Mouse (Mus musculus) forebrain, embryonic 13.5 days (tissue): ENCODE data around the gene Ugt1a10. TPM values are rescaled to one million over a fixed set of nuclear protein-coding genes. Genes with fewer than 3 reads are reported as not detected.

Experiments
- ATAC-seq: fragments of 200-750 bp; cut with Nextera tagmentation; 2 replicates; pipeline ENCODE4 v1.8.0; 2017
- H3K27ac ChIP-seq: fragments of 300-500 bp; sonication (generic); 2 replicates; pipeline ENCODE4 v1.5.1; 2015; ENCODE audit warnings: inconsistent platforms, mild to moderate bottlenecking, moderate library complexity
- H3K27me3 ChIP-seq: fragments of 300-500 bp; sonication (generic); 2 replicates; pipeline ENCODE4 v1.6.1; 2015; ENCODE audit warnings: mild to moderate bottlenecking, inconsistent platforms
- H3K36me3 ChIP-seq: fragments of 300-500 bp; sonication (generic); 2 replicates; pipeline ENCODE4 v1.6.1; 2015; ENCODE audit warnings: mild to moderate bottlenecking, inconsistent platforms; ENCODE audit not compliant: poor library complexity, severe bottlenecking
- H3K4me1 ChIP-seq: fragments of 300-500 bp; sonication (generic); 2 replicates; pipeline ENCODE4 v1.6.1; 2015; ENCODE audit warnings: inconsistent platforms
- H3K4me2 ChIP-seq: fragments of 300-500 bp; sonication (generic); 2 replicates; pipeline ENCODE4 v1.6.1; 2015; ENCODE audit warnings: inconsistent platforms, mild to moderate bottlenecking, moderate library complexity
- H3K4me3 ChIP-seq: fragments of 300-500 bp; sonication (generic); 2 replicates; pipeline ENCODE4 v1.5.1; 2015; ENCODE audit warnings: mild to moderate bottlenecking, inconsistent platforms
- H3K9ac ChIP-seq: fragments of 300-500 bp; sonication (generic); 2 replicates; pipeline ENCODE4 v1.6.1; 2015; ENCODE audit warnings: mild to moderate bottlenecking, inconsistent platforms
- H3K9me3 ChIP-seq: fragments of 300-500 bp; sonication (generic); replicated peaks from 2 replicates; pipeline ENCODE4 v1.6.1; 2016; ENCODE audit warnings: inconsistent platforms
- WGBS: fragments of 180-500 bp; shearing (Covaris S2); methylation state at CpG from one replicate; pipeline ENCODE4 v1.1.7; 2015; 5-methylcytosine and 5-hydroxymethylcytosine counted together
- polyA plus RNA-seq: library from polyadenylated mRNA; unstranded; fragments of >200 nt; fragmentation: Nextera tagmentation; extraction: Ambion mirVana; gene quantifications from 2 replicates; pipeline ENCODE4 v1.2.1, GENCODE M21; 2015

Gene Ugt1a10
- polyA plus RNA-seq, 1 experiment from 2014 or later, result not detected

DNA sequence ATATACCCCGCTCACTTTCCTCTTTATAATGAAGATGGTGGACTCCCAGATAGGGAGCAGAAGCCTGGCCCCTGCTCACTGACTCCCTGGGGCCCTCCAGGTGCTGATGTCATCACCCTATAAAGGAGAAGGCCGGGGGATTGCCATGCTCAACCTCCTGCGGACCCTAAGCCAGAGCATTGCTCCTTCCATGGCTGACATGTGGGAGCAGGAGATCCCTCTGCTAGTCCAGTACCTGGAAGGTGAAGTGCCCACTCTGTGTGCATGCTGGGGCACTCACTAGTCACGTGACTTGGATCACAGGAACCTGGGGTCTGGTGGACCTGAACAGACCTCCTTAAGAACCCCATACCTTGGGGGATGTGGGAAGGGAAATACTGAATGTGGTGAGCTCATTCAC is 185.4 kb downstream of the Ugt1a10 start:
- H3K4me3 ChIP-seq, result no peak overlapping the region
- WGBS, result 71% methylated on average over 4 of the region's 4 CpGs
- H3K27me3 ChIP-seq, result no peaks in the 10 kb centered on the region
- ATAC-seq, result no peak
- no peak overlapping the region for H3K4me2 ChIP-seq
- H3K9me3 ChIP-seq, result peaks cover 95% of the 10 kb centered on the region
- no peak overlapping the region for H3K27ac ChIP-seq
- no peak overlapping the region for H3K9ac ChIP-seq
- H3K4me1 ChIP-seq, result no peaks in the 10 kb centered on the region
- H3K36me3 ChIP-seq, result no peaks in the 10 kb centered on the region

GRCm38 (mm10) chr1:88243861-88244260 is 188.7 kb downstream of the Ugt1a10 start:
- Histone ChIP-seq H3K27ac (no peak overlapping the region), H3K27me3 (no peaks in the 10 kb centered on the region), H3K36me3 (no peaks in the 10 kb centered on the region), H3K4me3 (no peak overlapping the region), H3K9ac (no peak overlapping the region), H3K4me2 (no peak overlapping the region), H3K9me3 (peaks cover 98% of the 10 kb centered on the region), H3K4me1 (no peaks in the 10 kb centered on the region)
- WGBS, result 65% methylated on average over 5 of the region's 5 CpGs
- no peak for ATAC-seq

DNA sequence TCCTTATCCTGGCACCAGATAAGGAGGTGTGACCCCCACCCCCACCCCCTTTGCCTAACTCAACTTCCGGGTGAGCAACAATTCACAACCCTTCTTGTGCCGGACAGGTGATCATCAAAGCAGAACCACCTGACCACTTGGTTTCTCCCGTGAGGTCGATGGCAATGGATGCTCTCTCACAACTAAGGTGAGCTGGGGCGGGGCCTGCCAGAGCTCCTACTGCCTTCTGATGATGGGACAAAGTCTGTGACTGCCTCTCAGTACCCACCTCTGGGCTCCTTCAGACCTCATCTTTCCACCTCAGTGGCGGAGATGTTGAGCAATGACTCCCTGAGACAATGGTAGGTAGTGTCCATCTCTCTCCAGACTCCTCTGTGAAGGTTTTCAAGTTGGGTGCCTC is 190.7 kb downstream of the Ugt1a10 start:
- 76% methylated on average over 6 of the region's 6 CpGs for WGBS
- no peak for ATAC-seq

DNA sequence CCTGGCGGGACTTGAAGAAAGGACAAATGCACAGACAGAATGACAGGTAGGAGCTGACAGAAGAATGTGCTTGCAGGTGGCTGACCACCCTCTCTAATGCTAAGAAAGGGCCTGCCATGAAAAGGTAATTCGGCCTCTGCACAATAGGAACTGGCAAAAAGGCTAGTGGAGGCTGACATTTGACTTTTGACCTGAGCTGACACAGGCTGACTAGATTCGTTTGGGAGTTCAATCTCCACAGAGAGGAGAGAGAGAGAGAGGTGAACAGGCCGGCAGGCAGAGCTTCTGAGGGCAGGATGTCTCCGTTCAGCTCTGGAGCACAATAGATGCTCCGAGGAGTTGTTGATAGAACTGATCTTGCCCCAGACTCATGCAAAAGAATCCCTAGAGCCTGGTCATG is 191.2 kb downstream of the Ugt1a10 start:
- H3K4me2 ChIP-seq, result no peak overlapping the region
- no peak overlapping the region for H3K27ac ChIP-seq
- no peak overlapping the region for H3K9ac ChIP-seq
- WGBS, result 46% methylated on average over 6 of the region's 6 CpGs
- no peaks in the 10 kb centered on the region for H3K4me1 ChIP-seq
- H3K4me3 ChIP-seq, result no peak overlapping the region
- no peak for ATAC-seq
- H3K36me3 ChIP-seq, result no peaks in the 10 kb centered on the region
- H3K9me3 ChIP-seq, result peaks cover 98% of the 10 kb centered on the region
- H3K27me3 ChIP-seq, result no peaks in the 10 kb centered on the region

More for the DNA sequence above, 190.7 kb downstream of the Ugt1a10 start:
- Histone ChIP-seq H3K4me1 (no peaks in the 10 kb centered on the region), H3K27ac (no peak overlapping the region), H3K4me3 (no peak overlapping the region), H3K9ac (no peak overlapping the region), H3K4me2 (no peak overlapping the region), H3K36me3 (no peaks in the 10 kb centered on the region), H3K9me3 (peaks cover 98% of the 10 kb centered on the region), H3K27me3 (no peaks in the 10 kb centered on the region)

- no peaks in the 10 kb centered on the region for H3K36me3 ChIP-seq
- ATAC-seq, result no peak
- WGBS, result 43% methylated on average over 2 of the region's 2 CpGs
These were observed 192.5 kb downstream of the Ugt1a10 start for GRCm38 (mm10) chr1:88247660-88248059.

GRCm38 (mm10) chr1:88248658-88249057 is 193.5 kb downstream of the Ugt1a10 start:
- H3K36me3 ChIP-seq, result no peaks in the 10 kb centered on the region
- H3K9ac ChIP-seq, result no peak overlapping the region
- 67% methylated on average over 4 of the region's 4 CpGs for WGBS
- no peak overlapping the region for H3K27ac ChIP-seq
- peaks cover 97% of the 10 kb centered on the region for H3K9me3 ChIP-seq
- no peaks in the 10 kb centered on the region for H3K4me1 ChIP-seq
- H3K4me2 ChIP-seq, result no peak overlapping the region
- no peaks in the 10 kb centered on the region for H3K27me3 ChIP-seq
- ATAC-seq, result no peak
- H3K4me3 ChIP-seq, result no peak overlapping the region

More at GRCm38 (mm10) chr1:88247660-88248059, 192.5 kb downstream of the Ugt1a10 start:
- no peak overlapping the region for H3K4me3 ChIP-seq
- no peak overlapping the region for H3K9ac ChIP-seq
- H3K27ac ChIP-seq, result no peak overlapping the region
- H3K27me3 ChIP-seq, result no peaks in the 10 kb centered on the region
- peaks cover 96% of the 10 kb centered on the region for H3K9me3 ChIP-seq
- H3K4me2 ChIP-seq, result no peak overlapping the region
- no peaks in the 10 kb centered on the region for H3K4me1 ChIP-seq

DNA sequence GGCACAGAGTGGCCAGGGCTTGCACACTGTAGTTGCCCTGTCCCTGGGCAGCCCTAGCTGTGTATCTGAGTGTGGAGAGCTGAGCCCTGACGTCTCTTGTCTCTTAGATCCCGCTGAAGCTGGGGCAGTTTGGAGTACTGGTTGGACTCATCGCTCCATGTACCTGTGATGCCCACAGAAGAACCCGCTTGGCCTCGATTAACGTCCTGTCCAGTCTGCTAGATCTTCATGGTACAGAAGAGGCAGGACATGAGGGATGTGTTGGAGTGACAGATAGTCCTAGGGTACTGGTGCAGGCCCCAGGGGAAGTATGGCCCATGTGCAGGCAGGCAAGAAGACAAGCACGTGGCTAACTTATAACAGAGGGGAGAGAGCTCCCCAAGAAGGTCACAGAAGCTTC is 194.4 kb downstream of the Ugt1a10 start:
- Histone ChIP-seq H3K4me1 (no peaks in the 10 kb centered on the region), H3K9me3 (peaks cover 97% of the 10 kb centered on the region), H3K27me3 (no peaks in the 10 kb centered on the region), H3K4me2 (no peak overlapping the region), H3K4me3 (no peak overlapping the region), H3K36me3 (no peaks in the 10 kb centered on the region), H3K9ac (no peak overlapping the region), H3K27ac (no peak overlapping the region)
- ATAC-seq, result no peak
- 81% methylated on average over 7 of the region's 7 CpGs for WGBS

- no peak overlapping the region for H3K4me3 ChIP-seq
- peaks cover 97% of the 10 kb centered on the region for H3K9me3 ChIP-seq
- H3K4me1 ChIP-seq, result no peaks in the 10 kb centered on the region
- WGBS, result 80% methylated on average over 5 of the region's 5 CpGs
- H3K36me3 ChIP-seq, result no peaks in the 10 kb centered on the region
- no peak overlapping the region for H3K9ac ChIP-seq
- H3K27ac ChIP-seq, result no peak overlapping the region
- no peak for ATAC-seq
- no peaks in the 10 kb centered on the region for H3K27me3 ChIP-seq
- no peak overlapping the region for H3K4me2 ChIP-seq
These were observed 194.8 kb downstream of the Ugt1a10 start for GRCm38 (mm10) chr1:88250023-88250422.

DNA sequence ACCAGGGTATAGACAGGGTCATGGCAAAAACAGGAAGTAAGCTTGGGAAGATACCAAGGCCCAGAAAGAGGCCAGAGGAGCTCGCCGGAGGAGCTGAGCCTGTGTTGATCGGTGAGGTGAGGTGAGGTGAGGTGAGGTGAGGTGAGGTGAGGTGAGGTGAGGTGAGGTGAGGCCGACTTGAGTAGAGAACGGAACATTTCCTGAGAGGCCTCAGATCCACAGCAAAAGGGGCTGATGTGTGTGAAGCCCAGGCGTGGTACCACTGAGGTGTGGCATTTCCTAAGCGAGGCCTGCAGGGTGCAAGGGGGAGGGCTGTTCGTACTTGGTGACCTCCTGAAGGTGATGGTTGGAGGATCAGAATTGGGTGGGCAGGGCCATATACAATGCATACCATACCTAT is 197.9 kb downstream of the Ugt1a10 start:
- H3K4me1 ChIP-seq, result no peaks in the 10 kb centered on the region
- H3K9me3 ChIP-seq, result peaks cover 97% of the 10 kb centered on the region
- no peak overlapping the region for H3K27ac ChIP-seq
- ATAC-seq, result no peak
- no peak overlapping the region for H3K4me3 ChIP-seq
- H3K9ac ChIP-seq, result no peak overlapping the region
- H3K4me2 ChIP-seq, result no peak overlapping the region
- H3K27me3 ChIP-seq, result no peaks in the 10 kb centered on the region
- no peaks in the 10 kb centered on the region for H3K36me3 ChIP-seq
- 76% methylated on average over 8 of the region's 8 CpGs for WGBS

- H3K4me1 ChIP-seq, result no peaks in the 10 kb centered on the region
- no peaks in the 10 kb centered on the region for H3K36me3 ChIP-seq
- no peak overlapping the region for H3K4me3 ChIP-seq
- 69% methylated on average over 6 of the region's 6 CpGs for WGBS
- H3K9me3 ChIP-seq, result peaks cover 97% of the 10 kb centered on the region
- no peaks in the 10 kb centered on the region for H3K27me3 ChIP-seq
- no peak overlapping the region for H3K4me2 ChIP-seq
- ATAC-seq, result no peak
- no peak overlapping the region for H3K9ac ChIP-seq
- no peak overlapping the region for H3K27ac ChIP-seq
These were observed 198.4 kb downstream of the Ugt1a10 start for GRCm38 (mm10) chr1:88253540-88253939.

DNA sequence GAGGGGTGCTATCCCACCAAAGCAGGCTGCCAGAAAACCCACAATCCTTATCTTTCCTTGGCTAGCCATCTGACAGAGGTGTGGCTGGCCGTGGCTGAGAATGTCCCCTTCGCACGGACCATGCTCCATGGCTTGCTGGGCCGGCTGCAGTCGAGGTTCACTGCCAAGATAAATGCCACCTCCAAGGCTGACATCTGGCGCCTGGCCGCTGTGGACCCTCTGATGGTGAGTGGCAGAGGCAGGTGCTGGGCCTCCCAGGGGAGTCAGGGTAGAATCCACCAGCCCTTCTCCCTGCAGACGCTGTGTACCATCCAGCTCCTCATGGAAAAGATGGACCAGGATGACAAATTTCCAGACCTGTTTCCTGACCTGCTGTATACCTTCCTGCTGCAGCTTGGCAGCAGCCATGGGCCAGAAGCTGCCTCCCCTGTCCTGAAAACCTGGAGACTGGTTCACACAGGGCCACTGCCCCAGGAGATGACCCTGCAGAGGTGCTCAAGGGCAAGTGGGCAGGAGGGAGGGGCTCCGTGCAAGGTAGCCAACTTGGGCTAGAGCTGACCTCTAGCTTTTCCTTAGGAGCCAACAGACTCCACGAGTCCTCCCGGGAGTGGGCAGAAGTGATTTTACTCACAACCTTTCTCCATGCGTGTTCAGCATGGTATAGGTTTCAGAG is 199.7 kb downstream of the Ugt1a10 start:
- Histone ChIP-seq H3K4me2 (no peak overlapping the region), H3K9ac (no peak overlapping the region), H3K4me3 (no peak overlapping the region), H3K27ac (no peak overlapping the region), H3K36me3 (peaks cover 9% of the 10 kb centered on the region), H3K27me3 (no peaks in the 10 kb centered on the region), H3K9me3 (peaks cover 87% of the 10 kb centered on the region), H3K4me1 (no peaks in the 10 kb centered on the region)
- no peak for ATAC-seq
- 88% methylated on average over 12 of the region's 12 CpGs for WGBS

- Histone ChIP-seq H3K27ac (no peak overlapping the region), H3K36me3 (peaks cover 14% of the 10 kb centered on the region), H3K4me1 (no peaks in the 10 kb centered on the region), H3K4me3 (no peak overlapping the region), H3K9me3 (peaks cover 82% of the 10 kb centered on the region), H3K4me2 (no peak overlapping the region), H3K9ac (no peak overlapping the region), H3K27me3 (no peaks in the 10 kb centered on the region)
- no peak for ATAC-seq
- WGBS, result 63% methylated on average over 2 of the region's 2 CpGs
These were observed 200.3 kb downstream of the Ugt1a10 start for GRCm38 (mm10) chr1:88255466-88255857.
